Mouse (Mus musculus) liver, embryonic 16.5 days (tissue): ENCODE data around the gene Ndufa13. TPM values are rescaled to one million over a fixed set of nuclear protein-coding genes. Genes with fewer than 3 reads are reported as not detected.

Experiments used
- ATAC-seq: fragments of 200-750 bp; cut with Nextera tagmentation; 2 replicates; pipeline ENCODE4 v1.8.0; 2017; ENCODE audit warnings: low read depth, mild to moderate bottlenecking, moderate number of reproducible peaks, moderate library complexity
- H3K27ac ChIP-seq: fragments of 300-500 bp; sonication (generic); 2 replicates; pipeline ENCODE4 v1.5.1; 2014; ENCODE audit warnings: mild to moderate bottlenecking, low read length
- H3K27me3 ChIP-seq: fragments of 300-500 bp; sonication (generic); 2 replicates; pipeline ENCODE4 v1.6.1; 2014; ENCODE audit warnings: low read depth, low read length, mixed read lengths; ENCODE audit not compliant: control insufficient read depth, insufficient read depth
- H3K36me3 ChIP-seq: fragments of 300-500 bp; sonication (generic); 2 replicates; pipeline ENCODE4 v1.6.1; 2014; ENCODE audit warnings: mild to moderate bottlenecking; ENCODE audit not compliant: control insufficient read depth, insufficient read depth
- H3K4me1 ChIP-seq: fragments of 300-500 bp; sonication (generic); 2 replicates; pipeline ENCODE4 v1.6.1; 2014; ENCODE audit warnings: low read depth, low read length, mixed read lengths; ENCODE audit not compliant: control insufficient read depth
- H3K4me2 ChIP-seq: fragments of 300-500 bp; sonication (generic); 2 replicates; pipeline ENCODE4 v1.6.1; 2014; ENCODE audit warnings: low read depth, low read length, mixed read lengths
- H3K4me3 ChIP-seq: fragments of 300-500 bp; sonication (generic); 2 replicates; pipeline ENCODE4 v1.5.1; 2014; ENCODE audit warnings: low read depth, mild to moderate bottlenecking, low read length
- H3K9ac ChIP-seq: fragments of 300-500 bp; sonication (generic); 2 replicates; pipeline ENCODE4 v1.6.1; 2014; ENCODE audit warnings: low read depth, low read length
- H3K9me3 ChIP-seq: fragments of 300-500 bp; sonication (generic); replicated peaks from 2 replicates; pipeline ENCODE4 v1.6.1; 2016; ENCODE audit warnings: low read length; ENCODE audit not compliant: control insufficient read depth
- WGBS: fragments of 180-500 bp; shearing (Covaris S2); extraction: QIAGEN DNeasy Blood & Tissue Kit; methylation state at CpG from one replicate; pipeline ENCODE4 v1.1.7; 2014; ENCODE audit not compliant: insufficient replicate concordance; 5-methylcytosine and 5-hydroxymethylcytosine counted together
- polyA plus RNA-seq: library from polyadenylated mRNA; unstranded; fragments of >200 nt; fragmentation: Nextera tagmentation; extraction: Ambion mirVana; gene quantifications from 2 replicates; pipeline ENCODE4 v1.2.1, GENCODE M21; 2015

The Ndufa13 gene
- polyA plus RNA-seq, 1 experiment from 2014 or later: 104 TPM

GRCm38 (mm10) chr8:69879678-69880077 lies 22.7 kb downstream of the Ndufa13 start:
- Histone ChIP-seq H3K9me3 (no peaks in the 10 kb centered on the region; the same call in 1 of the 2 replicates), H3K27ac (no peak overlapping the region), H3K9ac (no peak overlapping the region), H3K27me3 (peaks cover 57% of the 10 kb centered on the region), H3K36me3 (no peaks in the 10 kb centered on the region), H3K4me1 (peaks cover 8% of the 10 kb centered on the region), H3K4me2 (no peak overlapping the region), H3K4me3 (no peak overlapping the region)
- no peak for ATAC-seq
- 44% methylated on average over 8 of the region's 8 CpGs for WGBS

DNA sequence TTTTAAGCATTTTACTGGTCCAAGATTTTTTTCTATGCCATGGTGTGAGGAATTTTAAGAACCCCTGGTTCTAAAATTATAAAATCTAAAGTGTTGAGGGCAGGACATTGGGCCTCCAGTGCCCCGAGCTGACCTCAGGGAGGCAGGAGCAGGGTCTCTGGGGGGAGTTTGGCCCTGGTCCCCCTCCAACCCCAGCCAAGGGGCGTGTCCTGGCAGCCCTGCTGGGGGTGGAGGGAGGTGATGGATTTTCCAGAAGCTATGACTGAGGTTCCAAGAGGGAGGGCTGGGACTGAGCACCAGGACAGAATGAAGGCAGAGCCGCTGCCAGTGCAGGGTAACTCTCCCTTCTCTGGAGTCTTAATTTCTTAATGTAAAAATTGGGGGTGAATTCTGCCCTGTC lies 24.4 kb downstream of the Ndufa13 start:
- no peak for ATAC-seq
- no peak overlapping the region for H3K27ac ChIP-seq
- WGBS: 47% methylated on average over 3 of the region's 3 CpGs
- no peak overlapping the region for H3K9ac ChIP-seq
- no peaks in the 10 kb centered on the region for H3K36me3 ChIP-seq
- H3K4me1 ChIP-seq: peaks cover 8% of the 10 kb centered on the region
- H3K4me2 ChIP-seq: no peak overlapping the region
- peaks cover 41% of the 10 kb centered on the region for H3K27me3 ChIP-seq
- H3K4me3 ChIP-seq: no peak overlapping the region
- no peaks in the 10 kb centered on the region; the same call in 1 of the 2 replicates for H3K9me3 ChIP-seq

GRCm38 (mm10) chr8:69877396-69877795 lies 25.0 kb downstream of the Ndufa13 start:
- Histone ChIP-seq H3K9ac (no peak overlapping the region), H3K4me3 (no peak overlapping the region), H3K4me2 (no peak overlapping the region), H3K27me3 (peaks cover 35% of the 10 kb centered on the region), H3K9me3 (no peaks in the 10 kb centered on the region; the same call in 1 of the 2 replicates), H3K36me3 (no peaks in the 10 kb centered on the region), H3K27ac (no peak overlapping the region), H3K4me1 (peaks cover 8% of the 10 kb centered on the region)
- no peak for ATAC-seq
- 58% methylated on average over 4 of the region's 4 CpGs for WGBS

GRCm38 (mm10) chr8:69876967-69877366 lies 25.4 kb downstream of the Ndufa13 start:
- peaks cover 30% of the 10 kb centered on the region for H3K27me3 ChIP-seq
- H3K36me3 ChIP-seq: no peaks in the 10 kb centered on the region
- H3K9ac ChIP-seq: no peak overlapping the region
- H3K4me1 ChIP-seq: peaks cover 5% of the 10 kb centered on the region
- no peak overlapping the region for H3K4me2 ChIP-seq
- H3K4me3 ChIP-seq: no peak overlapping the region
- WGBS: 66% methylated on average over 10 of the region's 10 CpGs
- no peaks in the 10 kb centered on the region; the same call in 1 of the 2 replicates for H3K9me3 ChIP-seq
- no peak for ATAC-seq
- H3K27ac ChIP-seq: no peak overlapping the region

- no peak overlapping the region for H3K4me3 ChIP-seq
- no peak overlapping the region for H3K27ac ChIP-seq
- H3K9me3 ChIP-seq: no peaks in the 10 kb centered on the region
- no peak for ATAC-seq
- no peaks in the 10 kb centered on the region for H3K4me1 ChIP-seq
- no peak overlapping the region for H3K4me2 ChIP-seq
- H3K9ac ChIP-seq: no peak overlapping the region
- H3K36me3 ChIP-seq: no peaks in the 10 kb centered on the region
- 40% methylated on average over 10 of the region's 10 CpGs for WGBS
- H3K27me3 ChIP-seq: peaks cover 22% of the 10 kb centered on the region
These were observed 26.3 kb downstream of the Ndufa13 start for GRCm38 (mm10) chr8:69876097-69876496.

- H3K4me2 ChIP-seq: no peak overlapping the region
- H3K4me1 ChIP-seq: no peaks in the 10 kb centered on the region
- no peak for ATAC-seq
- H3K36me3 ChIP-seq: no peaks in the 10 kb centered on the region
- no peak overlapping the region for H3K27ac ChIP-seq
- peaks cover 7% of the 10 kb centered on the region for H3K27me3 ChIP-seq
- H3K9me3 ChIP-seq: no peaks in the 10 kb centered on the region
- WGBS: 62% methylated on average over 13 of the region's 13 CpGs
- H3K9ac ChIP-seq: no peak overlapping the region
- no peak overlapping the region for H3K4me3 ChIP-seq
These were observed 27.7 kb downstream of the Ndufa13 start for GRCm38 (mm10) chr8:69874654-69875053.

- H3K9ac ChIP-seq: no peak overlapping the region
- H3K36me3 ChIP-seq: no peaks in the 10 kb centered on the region
- no peaks in the 10 kb centered on the region for H3K9me3 ChIP-seq
- no peak overlapping the region for H3K4me3 ChIP-seq
- H3K4me1 ChIP-seq: no peaks in the 10 kb centered on the region
- WGBS: 10% methylated on average over 9 of the region's 9 CpGs
- no peak for ATAC-seq
- H3K27ac ChIP-seq: no peak overlapping the region
- H3K27me3 ChIP-seq: peaks cover 2% of the 10 kb centered on the region; the same call in 1 of the 2 replicates
- H3K4me2 ChIP-seq: no peak overlapping the region
These were observed 28.2 kb downstream of the Ndufa13 start for GRCm38 (mm10) chr8:69874155-69874554.

DNA sequence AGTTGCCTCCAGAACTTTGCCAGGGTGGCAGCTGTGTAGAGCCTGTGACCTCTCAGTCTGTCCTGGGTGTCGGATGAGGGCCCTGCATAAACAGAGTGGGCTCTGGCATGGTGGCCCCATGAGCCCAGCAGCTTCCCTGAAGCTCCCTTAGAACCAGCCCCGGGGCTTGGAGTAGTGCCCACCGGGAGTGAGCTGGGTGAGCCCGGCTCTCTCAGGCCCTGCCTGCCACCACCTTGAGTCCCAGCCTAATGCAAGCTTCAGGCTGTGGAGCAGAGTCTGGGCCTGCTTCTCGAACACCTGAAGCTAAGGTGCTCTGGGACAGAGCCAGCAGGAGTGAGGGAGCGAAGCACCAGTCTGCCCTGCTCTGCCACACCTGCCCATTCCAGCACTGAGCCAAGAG lies 31.5 kb downstream of the Ndufa13 start:
- Histone ChIP-seq H3K4me2 (no peak overlapping the region), H3K27ac (no peak overlapping the region), H3K36me3 (no peaks in the 10 kb centered on the region), H3K4me3 (no peak overlapping the region), H3K4me1 (no peaks in the 10 kb centered on the region), H3K9ac (no peak overlapping the region), H3K9me3 (no peaks in the 10 kb centered on the region), H3K27me3 (no peaks in the 10 kb centered on the region)
- ATAC-seq: no peak
- 75% methylated on average over 6 of the region's 6 CpGs for WGBS

DNA sequence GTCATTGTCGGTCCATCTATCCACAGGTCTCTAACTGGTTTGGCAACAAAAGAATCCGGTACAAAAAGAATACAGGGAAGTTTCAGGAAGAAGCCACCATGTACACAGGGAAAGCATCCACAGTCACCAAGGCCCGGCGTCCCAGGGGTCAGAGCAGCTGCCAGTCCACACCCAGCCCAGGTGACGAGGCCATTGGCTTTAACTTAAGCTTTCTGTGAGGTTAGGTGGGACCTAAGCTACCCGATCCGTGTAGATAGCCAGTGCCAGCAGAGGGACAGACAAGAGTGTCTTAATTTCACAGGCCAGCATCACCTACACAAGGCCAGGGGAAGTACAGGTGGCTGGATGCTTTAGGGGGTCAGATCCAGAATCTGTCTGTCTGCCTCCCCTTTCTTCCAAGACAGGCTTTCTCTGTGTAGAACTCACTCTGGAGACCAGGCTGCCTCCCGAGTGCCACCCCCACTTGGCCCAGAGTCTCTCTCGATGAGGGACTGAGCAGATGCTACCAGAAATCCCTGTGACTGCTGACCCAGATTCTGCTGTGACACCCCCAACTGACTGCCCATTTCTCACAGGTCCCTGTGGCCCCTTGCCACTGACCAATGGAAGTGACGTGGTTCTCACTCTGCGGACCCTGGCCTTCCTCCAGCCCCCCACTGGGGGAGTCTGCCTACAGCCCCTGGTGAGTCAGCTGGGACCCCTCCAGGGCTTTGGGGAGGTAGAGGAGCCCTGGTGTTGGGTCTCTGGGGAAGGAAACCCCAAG lies 32.2 kb downstream of the Ndufa13 start:
- H3K4me3 ChIP-seq: no peak overlapping the region
- no peak overlapping the region for H3K27ac ChIP-seq
- WGBS: 67% methylated on average over 11 of the region's 11 CpGs
- H3K9me3 ChIP-seq: no peaks in the 10 kb centered on the region
- no peaks in the 10 kb centered on the region for H3K4me1 ChIP-seq
- no peak overlapping the region for H3K9ac ChIP-seq
- no peaks in the 10 kb centered on the region for H3K36me3 ChIP-seq
- H3K27me3 ChIP-seq: no peaks in the 10 kb centered on the region
- H3K4me2 ChIP-seq: no peak overlapping the region
- no peak for ATAC-seq
